Mouse (Mus musculus) small intestine, adult 2 months (tissue): ENCODE data around the gene Sema6c.

Source experiments
- CTCF ChIP-seq: fragments of 200-500 bp; IDR thresholded peaks from 2 replicates; pipeline ENCODE4 v1.5.1; 2012; ENCODE audit warnings: low read depth, mild to moderate bottlenecking, control low read depth, inconsistent platforms, low read length, moderate library complexity, mixed read lengths; ENCODE audit not compliant: insufficient replicate concordance, insufficient read length; ENCODE audit errors: extremely low read depth
- POLR2A ChIP-seq: fragments of 200-500 bp; IDR thresholded peaks from 2 replicates; pipeline ENCODE4 v1.6.1; 2012; ENCODE audit warnings: low read depth, mild to moderate bottlenecking, control low read depth, inconsistent platforms, low read length, moderate library complexity

- no peak for TF ChIP-seq CTCF
- no peak for TF ChIP-seq POLR2A
These were observed 10.8 kb downstream of the Sema6c start for GRCm38 (mm10) chr3:95171105-95171504.
